Mouse (Mus musculus) heart, postnatal 0 days (tissue): Measurements from ENCODE around the gene Ext2. TPM values are rescaled to one million over a fixed set of nuclear protein-coding genes. Genes with fewer than 3 reads are reported as not detected.

Experiments used
- ATAC-seq: fragments of 200-750 bp; cut with Nextera tagmentation; 2 replicates; pipeline ENCODE4 v1.8.0; 2017; ENCODE audit warnings: low read depth, moderate number of reproducible peaks, moderate library complexity; ENCODE audit not compliant: insufficient read depth
- DNase-seq: peaks from one replicate; pipeline ENCODE4 v3.0.0-alpha.2; 2016; ENCODE audit warnings: low spot score
- H3K27ac ChIP-seq: fragments of 300-500 bp; sonication (generic); 2 replicates; pipeline ENCODE4 v1.5.1; 2014; ENCODE audit warnings: low read depth, mild to moderate bottlenecking
- H3K27me3 ChIP-seq: fragments of 300-500 bp; sonication (generic); 2 replicates; pipeline ENCODE4 v1.6.1; 2014; ENCODE audit warnings: low read length, mixed read lengths; ENCODE audit not compliant: control insufficient read depth, insufficient read depth
- H3K36me3 ChIP-seq: fragments of 300-500 bp; sonication (generic); replicated peaks from 2 replicates; pipeline ENCODE4 v1.6.1; 2014; ENCODE audit warnings: low read length, mixed read lengths; ENCODE audit not compliant: control insufficient read depth, insufficient read depth
- H3K4me1 ChIP-seq: fragments of 300-500 bp; sonication (generic); 2 replicates; pipeline ENCODE4 v1.6.1; 2014; ENCODE audit warnings: antibody characterized with exemption; ENCODE audit not compliant: control insufficient read depth, insufficient read depth
- H3K4me2 ChIP-seq: fragments of 300-500 bp; sonication (generic); 2 replicates; pipeline ENCODE4 v1.6.1; 2014; ENCODE audit warnings: low read depth, mild to moderate bottlenecking, low read length, moderate library complexity
- H3K4me3 ChIP-seq: fragments of 300-500 bp; sonication (generic); 2 replicates; pipeline ENCODE4 v1.5.1; 2014; ENCODE audit warnings: low read depth, low read length
- H3K9ac ChIP-seq: fragments of 300-500 bp; sonication (generic); replicated peaks from 2 replicates; pipeline ENCODE4 v1.6.1; 2014; ENCODE audit warnings: low read depth, low read length, mixed read lengths
- H3K9me3 ChIP-seq: fragments of 300-500 bp; sonication (generic); replicated peaks from 2 replicates; pipeline ENCODE4 v1.6.1; 2016; ENCODE audit warnings: low read length; ENCODE audit not compliant: control insufficient read depth
- CTCF ChIP-seq: IDR thresholded peaks from 2 replicates; pipeline ENCODE4 v1.5.1; 2016; ENCODE audit warnings: antibody characterized with exemption, control low read depth, low read depth
- EP300 ChIP-seq: IDR thresholded peaks from 2 replicates; pipeline ENCODE4 v1.6.1; 2016; ENCODE audit warnings: antibody characterized with exemption, low read depth
- WGBS: fragments of 180-500 bp; shearing (Covaris S2); extraction: QIAGEN DNeasy Blood & Tissue Kit; methylation state at CpG from one replicate; pipeline ENCODE4 v1.1.7; 2014; 5-methylcytosine and 5-hydroxymethylcytosine counted together
- polyA plus RNA-seq: library from polyadenylated mRNA; unstranded; fragments of >200 nt; fragmentation: Nextera tagmentation; extraction: Ambion mirVana; gene quantifications from 2 replicates; pipeline ENCODE4 v1.2.1, GENCODE M21; 2015
- total RNA-seq: library from RNA; depleted of rRNA; stranded (reverse); fragments of >200 nt; gene quantifications from 2 replicates; pipeline ENCODE4 v1.2.3, GENCODE M21; 2014; ENCODE audit warnings: low replicate concordance

The Ext2 gene
- total and polyA plus RNA-seq, 2 experiments from 2014 or later, result 32.8 to 40.3 TPM

GRCm38 (mm10) chr2:93659705-93660308 lies 162.6 kb downstream of the Ext2 start:
- Histone ChIP-seq H3K4me2 (no peak overlapping the region), H3K9me3 (no peaks in the 10 kb centered on the region), H3K9ac (no peak overlapping the region), H3K27me3 (peaks cover under 1% of the 10 kb centered on the region; the same call in 1 of the 2 replicates), H3K27ac (no peak overlapping the region), H3K4me3 (no peak overlapping the region), H3K4me1 (no peaks in the 10 kb centered on the region), H3K36me3 (no peaks in the 10 kb centered on the region)
- ATAC-seq (no peak), DNase-seq (no peak)
- 62% methylated on average over 6 of the region's 6 CpGs for WGBS
- TF ChIP-seq CTCF, result no peak
- no peak for TF ChIP-seq EP300

- ATAC-seq, result no peak
- 35% methylated on average over 3 of the region's 3 CpGs for WGBS
Observed at GRCm38 (mm10) chr2:93659004-93659403, 163.4 kb downstream of the Ext2 start.

GRCm38 (mm10) chr2:93654336-93655055 lies 167.9 kb downstream of the Ext2 start:
- ATAC-seq, result no peak
- TF ChIP-seq CTCF (no peak), EP300 (no peak)
- Histone ChIP-seq H3K36me3 (no peaks in the 10 kb centered on the region), H3K9me3 (no peaks in the 10 kb centered on the region), H3K9ac (no peak overlapping the region), H3K4me3 (no peak overlapping the region), H3K4me1 (no peaks in the 10 kb centered on the region), H3K27me3 (peaks cover 41% of the 10 kb centered on the region), H3K27ac (no peak overlapping the region), H3K4me2 (no peak overlapping the region)
- no peak for DNase-seq
- WGBS, result 61% methylated on average over 11 of the region's 11 CpGs

More at GRCm38 (mm10) chr2:93659004-93659403, 163.4 kb downstream of the Ext2 start:
- Histone ChIP-seq H3K4me3 (no peak overlapping the region), H3K36me3 (no peaks in the 10 kb centered on the region), H3K9ac (no peak overlapping the region), H3K4me1 (no peaks in the 10 kb centered on the region), H3K27me3 (peaks cover 5% of the 10 kb centered on the region; the same call in 1 of the 2 replicates), H3K4me2 (no peak overlapping the region), H3K27ac (no peak overlapping the region), H3K9me3 (no peaks in the 10 kb centered on the region)
- DNase-seq, result peak; percentile 44
- TF ChIP-seq CTCF (peak; percentile 75), EP300 (no peak)

GRCm38 (mm10) chr2:93649243-93649870 lies 173.0 kb downstream of the Ext2 start:
- Histone ChIP-seq H3K9me3 (no peaks in the 10 kb centered on the region), H3K4me2 (no peak overlapping the region), H3K4me1 (no peaks in the 10 kb centered on the region), H3K27me3 (peaks cover 88% of the 10 kb centered on the region), H3K9ac (no peak overlapping the region), H3K36me3 (no peaks in the 10 kb centered on the region), H3K4me3 (no peak overlapping the region), H3K27ac (no peak overlapping the region)
- ATAC-seq (no peak), DNase-seq (no peak)
- 48% methylated on average over 4 of the region's 4 CpGs for WGBS
- TF ChIP-seq EP300, result no peak
- TF ChIP-seq CTCF, result no peak

GRCm38 (mm10) chr2:93647924-93648575 lies 174.3 kb downstream of the Ext2 start:
- peaks cover 92% of the 10 kb centered on the region for H3K27me3 ChIP-seq
- no peaks in the 10 kb centered on the region for H3K36me3 ChIP-seq
- TF ChIP-seq EP300, result no peak
- TF ChIP-seq CTCF, result no peak
- H3K4me1 ChIP-seq, result 0 out of 2 replicates have a peak, but pooled peaks cover under 1% of the 10 kb centered on the region
- 6% methylated on average over 20 of the region's 20 CpGs for WGBS
- H3K27ac ChIP-seq, result no peak overlapping the region
- ATAC-seq (no peak), DNase-seq (no peak)
- H3K9me3 ChIP-seq, result no peaks in the 10 kb centered on the region
- H3K4me3 ChIP-seq, result no peak overlapping the region
- no peak overlapping the region for H3K9ac ChIP-seq
- no peak overlapping the region for H3K4me2 ChIP-seq
